Mouse (Mus musculus): Measurements from ENCODE around the gene Ptges3. TPM values are rescaled to one million over a fixed set of nuclear protein-coding genes. Genes with fewer than 3 reads are reported as not detected.
"Not testable (repeated sequence)": the region's sequence is repeated elsewhere in the genome, so short reads cannot be mapped to it uniquely, and the experiment has no call there.

Ptges3 gene
- polyA plus RNA-seq, 1 experiment: 67.7 TPM

DNA sequence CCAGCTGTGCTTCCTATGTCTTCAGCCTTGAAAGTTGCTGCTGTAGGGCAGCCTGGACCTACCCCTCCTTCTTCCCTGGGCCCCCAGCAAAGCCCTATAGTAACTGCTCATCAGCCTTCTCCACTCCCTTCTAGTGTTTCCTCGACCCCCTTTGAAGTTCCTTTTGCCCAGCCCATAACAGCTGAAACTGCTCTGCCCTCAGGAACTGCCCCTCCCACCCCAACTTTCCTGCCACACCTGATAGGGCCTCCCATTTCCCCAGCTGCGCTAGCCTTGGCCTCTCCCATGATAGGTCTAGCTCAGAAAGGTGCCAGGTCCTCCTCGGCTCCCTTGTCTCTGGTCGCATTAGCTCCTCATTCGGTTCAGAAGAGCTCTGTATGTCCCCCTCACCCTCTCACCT is 19.6 kb upstream of the Ptges3 start:
- TF ChIP-seq CTCF (IDR thresholded peaks at IDR 0.05; ENCODE audit: extremely low read depth, insufficient read depth, low read length) (no peak), POLR2A (IDR thresholded peaks at IDR 0.05; ENCODE audit: extremely low read depth, insufficient read depth, low read length) (no peak)
- Histone ChIP-seq H3K4me1 (ENCODE audit: control insufficient read depth, insufficient read depth, low read length) (peaks cover 7% of the 10 kb centered on the region; the same call in 1 of the 2 replicates), H3K4me3 (ENCODE audit: insufficient read depth, low read length) (no peak overlapping the region), H3K27ac (ENCODE audit: insufficient read depth, low read length) (no peak overlapping the region)

GRCm38 (mm10) chr10:128039858-128040257 is 18.9 kb upstream of the Ptges3 start:
- Histone ChIP-seq H3K27ac (ENCODE audit: insufficient read depth, low read length) (no peak overlapping the region), H3K4me3 (ENCODE audit: insufficient read depth, low read length) (no peak overlapping the region), H3K4me1 (ENCODE audit: control insufficient read depth, insufficient read depth, low read length) (peaks cover 7% of the 10 kb centered on the region; the same call in 1 of the 2 replicates)
- no peak for TF ChIP-seq CTCF (IDR thresholded peaks at IDR 0.05; ENCODE audit: extremely low read depth, insufficient read depth, low read length)
- TF ChIP-seq POLR2A (IDR thresholded peaks at IDR 0.05; ENCODE audit: extremely low read depth, insufficient read depth, low read length): no peak

- no peak for TF ChIP-seq CTCF (IDR thresholded peaks at IDR 0.05; ENCODE audit: extremely low read depth, insufficient read depth, low read length)
- no peak for TF ChIP-seq POLR2A (IDR thresholded peaks at IDR 0.05; ENCODE audit: extremely low read depth, insufficient read depth, low read length)
- Histone ChIP-seq H3K27ac (ENCODE audit: insufficient read depth, low read length) (no peak overlapping the region), H3K4me3 (ENCODE audit: insufficient read depth, low read length) (no peak overlapping the region), H3K4me1 (ENCODE audit: control insufficient read depth, insufficient read depth, low read length) (peaks cover 7% of the 10 kb centered on the region; the same call in 1 of the 2 replicates)
Measured at GRCm38 (mm10) chr10:128040293-128040692, 18.5 kb upstream of the Ptges3 start.

DNA sequence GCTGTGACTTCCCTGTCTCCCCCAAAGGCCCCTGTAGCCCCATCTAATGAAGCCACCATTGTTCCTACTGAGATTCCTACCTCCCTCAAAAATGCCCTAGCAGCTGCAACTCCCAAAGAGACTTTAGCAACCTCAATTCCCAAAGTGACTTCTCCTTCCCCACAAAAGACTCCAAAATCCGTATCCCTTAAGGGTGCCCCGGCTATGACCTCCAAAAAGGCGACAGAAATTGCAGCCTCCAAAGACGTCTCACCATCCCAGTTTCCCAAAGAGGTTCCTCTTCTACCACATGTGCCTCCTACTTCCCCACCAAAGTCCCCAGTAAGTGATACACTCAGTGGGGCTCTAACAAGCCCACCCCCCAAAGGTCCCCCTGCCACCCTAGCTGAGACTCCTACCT is 17.1 kb upstream of the Ptges3 start:
- Histone ChIP-seq H3K4me3 (ENCODE audit: insufficient read depth, low read length) (no peak overlapping the region), H3K4me1 (ENCODE audit: control insufficient read depth, insufficient read depth, low read length) (peaks cover 7% of the 10 kb centered on the region; the same call in 1 of the 2 replicates), H3K27ac (ENCODE audit: insufficient read depth, low read length) (no peak overlapping the region)
- no peak for TF ChIP-seq POLR2A (IDR thresholded peaks at IDR 0.05; ENCODE audit: extremely low read depth, insufficient read depth, low read length)
- TF ChIP-seq CTCF (IDR thresholded peaks at IDR 0.05; ENCODE audit: extremely low read depth, insufficient read depth, low read length): no peak

DNA sequence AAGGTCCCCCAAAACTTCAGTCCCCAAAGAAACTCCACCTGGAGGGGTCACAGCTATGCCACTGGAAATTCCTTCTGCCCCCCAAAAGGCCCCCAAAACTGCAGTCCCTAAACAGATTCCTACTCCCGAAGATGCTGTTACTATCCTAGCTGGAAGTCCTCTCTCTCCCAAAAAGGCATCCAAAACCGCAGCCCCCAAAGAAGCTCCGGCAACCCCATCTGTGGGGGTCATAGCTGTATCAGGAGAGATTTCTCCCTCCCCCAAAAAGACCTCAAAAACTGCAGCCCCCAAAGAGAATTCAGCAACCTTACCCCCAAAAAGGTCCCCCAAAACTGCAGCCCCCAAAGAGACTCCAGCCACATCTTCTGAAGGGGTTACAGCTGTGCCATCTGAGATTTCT is 16.3 kb upstream of the Ptges3 start:
- TF ChIP-seq CTCF (IDR thresholded peaks at IDR 0.05; ENCODE audit: extremely low read depth, insufficient read depth, low read length): no peak
- TF ChIP-seq POLR2A (IDR thresholded peaks at IDR 0.05; ENCODE audit: extremely low read depth, insufficient read depth, low read length): no peak
- H3K4me3 ChIP-seq (ENCODE audit: insufficient read depth, low read length): no peak overlapping the region
- H3K4me1 ChIP-seq (ENCODE audit: control insufficient read depth, insufficient read depth, low read length): peaks cover 5% of the 10 kb centered on the region; the same call in 1 of the 2 replicates
- H3K27ac ChIP-seq (ENCODE audit: insufficient read depth, low read length): no peak overlapping the region

- TF ChIP-seq POLR2A (IDR thresholded peaks at IDR 0.05; ENCODE audit: extremely low read depth, insufficient read depth, low read length) (no peak), CTCF (IDR thresholded peaks at IDR 0.05; ENCODE audit: extremely low read depth, insufficient read depth, low read length) (no peak)
- H3K4me3 ChIP-seq (ENCODE audit: insufficient read depth, low read length): no peak overlapping the region
- peaks cover 4% of the 10 kb centered on the region; the same call in 1 of the 2 replicates for H3K4me1 ChIP-seq (ENCODE audit: control insufficient read depth, insufficient read depth, low read length)
- H3K27ac ChIP-seq (ENCODE audit: insufficient read depth, low read length): no peak overlapping the region
Measured at GRCm38 (mm10) chr10:128043041-128043835, 15.5 kb upstream of the Ptges3 start.

DNA sequence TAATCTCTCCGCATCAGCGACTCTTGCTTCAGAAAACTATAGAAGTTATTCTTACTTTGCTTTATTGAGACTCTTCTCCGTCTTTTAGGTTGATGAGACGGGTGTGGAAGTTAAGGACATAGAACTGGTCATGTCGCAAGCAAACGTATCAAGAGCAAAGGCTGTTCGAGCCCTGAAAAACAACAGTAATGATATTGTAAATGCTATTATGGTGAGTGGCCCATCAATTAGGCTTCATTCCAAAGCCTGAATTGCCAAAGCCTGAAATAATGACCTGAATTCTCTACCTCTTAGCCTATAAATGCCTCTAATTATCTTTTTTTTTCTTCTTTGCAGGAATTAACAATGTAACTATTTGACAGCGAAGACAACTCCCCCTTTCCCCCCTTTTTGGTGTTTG is 10.6 kb upstream of the Ptges3 start:
- TF ChIP-seq POLR2A (IDR thresholded peaks at IDR 0.05; ENCODE audit: extremely low read depth, insufficient read depth, low read length) (no peak), CTCF (IDR thresholded peaks at IDR 0.05; ENCODE audit: extremely low read depth, insufficient read depth, low read length) (no peak)

GRCm38 (mm10) chr10:128049741-128050140 is 9.0 kb upstream of the Ptges3 start:
- Histone ChIP-seq H3K27ac (ENCODE audit: insufficient read depth, low read length) (no peak overlapping the region), H3K4me3 (ENCODE audit: insufficient read depth, low read length) (no peak overlapping the region), H3K4me1 (ENCODE audit: control insufficient read depth, insufficient read depth, low read length) (no peaks in the 10 kb centered on the region; the same call in 1 of the 2 replicates)
- TF ChIP-seq CTCF (IDR thresholded peaks at IDR 0.05; ENCODE audit: extremely low read depth, insufficient read depth, low read length): no peak
- TF ChIP-seq POLR2A (IDR thresholded peaks at IDR 0.05; ENCODE audit: extremely low read depth, insufficient read depth, low read length): no peak

More for the DNA sequence above, 10.6 kb upstream of the Ptges3 start:
- Histone ChIP-seq H3K27ac (ENCODE audit: insufficient read depth, low read length) (no peak overlapping the region), H3K4me1 (ENCODE audit: control insufficient read depth, insufficient read depth, low read length) (no peaks in the 10 kb centered on the region; the same call in 1 of the 2 replicates), H3K4me3 (ENCODE audit: insufficient read depth, low read length) (no peak overlapping the region)

DNA sequence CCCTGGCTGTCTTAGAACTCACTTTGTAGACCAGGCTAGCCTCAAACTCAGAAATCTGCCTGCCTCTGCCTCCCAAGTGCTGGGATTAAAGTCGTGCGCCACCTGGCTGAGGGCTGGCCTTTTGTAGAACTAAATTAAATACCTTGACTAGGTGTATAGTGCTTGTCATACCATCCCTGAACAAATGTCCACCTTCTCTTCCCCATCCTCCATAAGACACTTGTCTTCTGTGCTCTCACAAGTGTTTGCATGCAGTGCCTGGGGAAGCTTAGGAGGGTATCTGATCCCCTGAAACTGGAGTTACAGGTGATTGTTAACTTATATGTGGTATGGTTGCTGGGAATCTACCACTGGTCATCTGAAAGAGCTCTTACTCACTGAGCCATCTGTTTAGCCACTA is 8.4 kb upstream of the Ptges3 start:
- TF ChIP-seq CTCF (IDR thresholded peaks at IDR 0.05; ENCODE audit: extremely low read depth, insufficient read depth, low read length): no peak
- no peak for TF ChIP-seq POLR2A (IDR thresholded peaks at IDR 0.05; ENCODE audit: extremely low read depth, insufficient read depth, low read length)
- Histone ChIP-seq H3K4me1 (ENCODE audit: control insufficient read depth, insufficient read depth, low read length) (no peaks in the 10 kb centered on the region), H3K27ac (ENCODE audit: insufficient read depth, low read length) (no peak overlapping the region), H3K4me3 (ENCODE audit: insufficient read depth, low read length) (no peak overlapping the region)

GRCm38 (mm10) chr10:128051589-128051988 is 7.2 kb upstream of the Ptges3 start:
- Histone ChIP-seq H3K27ac (ENCODE audit: insufficient read depth, low read length) (no peak overlapping the region), H3K4me1 (ENCODE audit: control insufficient read depth, insufficient read depth, low read length) (no peaks in the 10 kb centered on the region), H3K4me3 (ENCODE audit: insufficient read depth, low read length) (no peak overlapping the region)
- TF ChIP-seq POLR2A (IDR thresholded peaks at IDR 0.05; ENCODE audit: extremely low read depth, insufficient read depth, low read length): no peak
- no peak for TF ChIP-seq CTCF (IDR thresholded peaks at IDR 0.05; ENCODE audit: extremely low read depth, insufficient read depth, low read length)

DNA sequence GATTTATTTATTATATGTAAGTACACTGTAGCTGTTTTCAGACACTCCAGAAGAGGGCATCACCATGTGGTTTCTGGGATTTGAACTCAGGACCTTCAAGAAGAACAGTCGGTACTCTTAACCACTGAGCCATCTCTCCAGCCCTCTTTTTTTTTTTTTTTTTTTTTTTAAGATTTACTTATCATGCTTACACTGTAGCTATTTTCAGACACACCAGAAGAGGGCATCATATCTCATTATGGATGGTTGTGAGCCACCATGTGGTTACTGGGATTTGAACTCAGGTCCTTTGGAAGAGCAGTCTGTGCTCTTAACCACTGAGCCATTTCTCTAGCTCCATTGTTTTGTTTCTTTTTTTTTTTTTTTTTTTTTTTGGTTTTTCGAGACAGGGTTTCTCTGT is 6.6 kb upstream of the Ptges3 start:
- H3K4me1 ChIP-seq (ENCODE audit: control insufficient read depth, insufficient read depth, low read length); H3K4me3 ChIP-seq (ENCODE audit: insufficient read depth, low read length); H3K27ac ChIP-seq (ENCODE audit: insufficient read depth, low read length): not testable (repeated sequence)
